Mouse (Mus musculus) lung, adult 2 months (tissue): ENCODE results near the gene Car3. TPM values are rescaled to one million over a fixed set of nuclear protein-coding genes. Genes with fewer than 3 reads are reported as not detected.
A peak's percentile ranks its signal among the peaks of the same experiment; 100 is the strongest.

ENCODE experiments used
- DNase-seq: peaks from one replicate; pipeline ENCODE4 v3.0.0; 2022
- H3K4me1 ChIP-seq: fragments of 200-500 bp; 2 replicates; pipeline ENCODE4 v1.6.1; 2011; ENCODE audit warnings: low read length; ENCODE audit not compliant: control insufficient read depth, insufficient read depth
- H3K4me3 ChIP-seq: fragments of 200-500 bp; replicated peaks from 2 replicates; pipeline ENCODE3; 2011; ENCODE audit warnings: low read depth, mild to moderate bottlenecking, control low read depth, low read length; ENCODE audit errors: extremely low read depth
- CTCF ChIP-seq: fragments of 200-500 bp; IDR thresholded peaks from 2 replicates; pipeline ENCODE4 v1.5.1; 2011; ENCODE audit warnings: mild to moderate bottlenecking, low read length, control low read depth; ENCODE audit not compliant: insufficient read depth
- POLR2A ChIP-seq: fragments of 200-500 bp; IDR thresholded peaks from 2 replicates; pipeline ENCODE4 v1.6.1; 2011; ENCODE audit warnings: low read depth, mild to moderate bottlenecking, control low read depth, low read length, borderline replicate concordance; ENCODE audit errors: extremely low read depth
- WGBS: fragments of 180-500 bp; shearing (Covaris S2); methylation state at CpG from one replicate; pipeline ENCODE4 v1.1.7; 2018; 5-methylcytosine and 5-hydroxymethylcytosine counted together
- polyA plus RNA-seq: library from polyadenylated mRNA; depleted of rRNA; stranded (reverse); fragments of >200 nt; gene quantifications from 2 replicates; pipeline ENCODE4 v1.2.3, GENCODE M21; 2012

The Car3 gene
- polyA plus RNA-seq, 1 experiment = 149 TPM

GRCm38 (mm10) chr3:14853966-14854365 is 9.3 kb upstream of the Car3 start:
- DNase-seq = no peak
- H3K4me1 ChIP-seq = no peaks in the 10 kb centered on the region
- TF ChIP-seq CTCF = no peak
- no peak for TF ChIP-seq POLR2A
- 47% methylated on average over 5 of the region's 5 CpGs for WGBS
- no peak overlapping the region for H3K4me3 ChIP-seq

DNA sequence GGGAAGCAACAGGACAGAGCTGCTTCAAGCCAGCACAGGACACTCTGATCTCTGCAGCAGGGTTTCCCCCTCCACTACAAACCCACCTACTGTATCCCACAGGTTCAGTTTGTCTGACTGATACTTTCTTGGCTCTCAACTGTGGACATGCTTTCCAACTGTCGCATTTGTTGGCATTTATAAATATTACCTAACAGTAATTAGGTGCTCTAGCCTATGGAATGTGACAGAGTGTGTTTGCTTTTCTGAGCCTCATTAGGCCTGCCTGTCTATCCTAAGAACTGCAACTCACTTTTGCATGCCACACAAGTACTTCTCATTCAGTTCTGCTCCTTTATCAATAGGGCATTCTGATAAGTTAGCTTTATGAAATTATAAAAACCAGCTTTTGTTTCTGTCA is 8.9 kb upstream of the Car3 start:
- TF ChIP-seq POLR2A (no peak), CTCF (no peak)
- H3K4me3 ChIP-seq = no peak overlapping the region
- H3K4me1 ChIP-seq = no peaks in the 10 kb centered on the region
- no peak for DNase-seq
- WGBS = 34% methylated on average over 1 of the region's 1 CpGs

DNA sequence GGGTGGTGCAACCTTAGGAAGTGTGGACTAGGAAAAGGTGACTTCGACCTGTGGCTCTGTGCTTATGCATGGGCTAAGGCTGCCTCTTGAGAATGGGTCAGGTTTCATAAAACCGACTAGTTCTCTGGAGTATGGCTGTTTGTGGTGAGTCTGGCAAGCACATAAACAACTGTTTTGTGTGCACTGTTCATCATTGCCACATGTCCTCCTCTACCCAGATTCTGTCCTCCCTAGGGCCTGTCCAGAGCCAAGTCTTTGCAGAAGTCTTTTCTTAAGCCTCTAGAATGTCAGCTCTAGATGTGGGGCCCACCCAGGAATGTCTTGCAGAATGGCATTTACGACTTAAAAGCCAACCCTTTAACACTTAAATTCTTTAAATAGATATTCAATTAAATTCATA is 5.4 kb upstream of the Car3 start:
- Histone ChIP-seq H3K4me1 (no peaks in the 10 kb centered on the region), H3K4me3 (no peak overlapping the region)
- 84% methylated on average over 3 of the region's 3 CpGs for WGBS
- no peak for DNase-seq
- TF ChIP-seq CTCF = no peak
- TF ChIP-seq POLR2A = no peak

DNA sequence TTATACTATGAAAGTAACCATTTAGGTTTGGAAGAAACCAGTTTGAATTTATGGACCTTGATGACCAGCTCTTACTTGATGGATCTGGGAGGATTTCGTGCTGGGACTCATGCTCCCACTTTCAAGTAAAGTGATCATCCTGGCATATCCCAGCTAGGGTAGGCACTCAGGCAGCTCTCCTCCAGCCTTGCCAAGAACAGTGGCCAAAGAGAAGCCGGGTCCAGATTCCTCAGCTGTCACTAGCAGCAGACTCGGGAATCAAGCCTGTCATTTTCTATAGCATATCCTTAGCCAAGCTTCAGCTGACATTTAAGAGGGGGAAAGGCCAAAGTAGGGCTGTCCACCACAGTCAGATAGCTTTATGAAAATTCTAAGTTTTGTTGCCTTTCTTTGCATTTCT is 3.0 kb upstream of the Car3 start:
- WGBS = 61% methylated on average over 3 of the region's 3 CpGs
- TF ChIP-seq POLR2A (no peak), CTCF (no peak)
- DNase-seq = no peak
- Histone ChIP-seq H3K4me3 (no peak overlapping the region), H3K4me1 (no peaks in the 10 kb centered on the region)

DNA sequence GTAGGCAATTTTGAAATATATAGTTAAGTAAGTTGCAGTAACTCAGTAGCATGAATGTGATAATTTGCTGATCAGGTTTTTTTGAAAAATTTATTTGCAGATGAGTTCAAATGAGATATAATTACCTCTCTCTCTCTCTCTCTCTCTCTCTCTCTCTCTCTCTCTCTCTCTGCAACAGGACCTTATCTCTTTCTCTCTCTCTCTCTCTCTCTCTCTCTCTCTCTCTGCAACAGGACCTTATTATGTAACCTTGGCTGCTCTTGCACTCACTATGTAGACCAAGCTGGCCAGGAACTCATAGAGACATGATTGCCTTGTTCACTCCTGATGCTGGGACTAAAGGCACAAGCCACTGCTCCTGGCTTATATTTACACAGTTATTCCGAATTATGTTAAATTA is 2.1 kb upstream of the Car3 start:
- TF ChIP-seq CTCF (no peak), POLR2A (no peak)

DNA sequence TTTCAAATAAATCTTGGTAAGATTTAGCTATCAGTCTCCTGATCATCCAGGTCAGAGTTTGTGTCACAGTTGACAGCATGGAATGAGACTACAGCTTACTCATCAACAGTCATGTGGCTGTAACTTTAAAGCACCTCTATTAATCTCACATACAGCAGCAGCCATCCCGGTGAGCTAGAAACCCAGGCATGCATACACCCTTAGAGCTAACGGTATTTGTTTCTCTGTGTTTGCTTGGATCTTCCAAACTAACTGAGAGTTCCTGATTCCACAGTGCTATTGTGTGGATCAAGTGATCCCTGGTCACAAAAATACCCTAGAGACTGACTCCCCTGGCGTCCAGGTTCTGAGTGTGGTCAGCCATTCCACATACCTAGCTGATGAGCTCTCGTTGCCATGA is 1.5 kb upstream of the Car3 start:
- no peak for TF ChIP-seq CTCF
- TF ChIP-seq POLR2A = no peak
- Histone ChIP-seq H3K4me3 (no peak overlapping the region), H3K4me1 (no peaks in the 10 kb centered on the region)
- 49% methylated on average over 4 of the region's 4 CpGs for WGBS
- no peak for DNase-seq

More for the DNA sequence above, 2.1 kb upstream of the Car3 start:
- WGBS = 85% methylated on average over 1 of the region's 1 CpGs
- H3K4me1 ChIP-seq = no peaks in the 10 kb centered on the region
- no peak for DNase-seq
- H3K4me3 ChIP-seq = no peak overlapping the region

DNA sequence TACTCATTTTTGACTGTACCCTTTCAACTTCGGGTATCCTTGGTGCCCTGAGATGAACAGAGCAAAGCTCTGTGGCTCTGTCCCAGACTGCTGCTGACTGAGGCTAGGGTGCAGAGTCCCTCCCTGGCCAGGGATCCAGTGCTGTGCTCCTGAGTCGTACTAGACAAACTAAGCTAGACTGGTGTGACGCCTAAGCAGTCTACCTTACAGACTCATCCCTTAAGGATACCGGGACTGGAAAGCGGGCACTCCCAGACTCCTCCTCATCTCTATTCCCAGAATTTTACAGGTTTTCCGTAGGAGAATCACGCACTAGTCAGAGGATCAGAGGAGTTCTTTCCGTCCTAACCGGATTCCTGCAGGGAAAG is 674 bp upstream of the Car3 start:
- Histone ChIP-seq H3K4me3 (no peak overlapping the region), H3K4me1 (no peaks in the 10 kb centered on the region)
- 3% methylated on average over 9 of the region's 9 CpGs for WGBS
- TF ChIP-seq POLR2A (no peak), CTCF (no peak)
- DNase-seq = no peak

DNA sequence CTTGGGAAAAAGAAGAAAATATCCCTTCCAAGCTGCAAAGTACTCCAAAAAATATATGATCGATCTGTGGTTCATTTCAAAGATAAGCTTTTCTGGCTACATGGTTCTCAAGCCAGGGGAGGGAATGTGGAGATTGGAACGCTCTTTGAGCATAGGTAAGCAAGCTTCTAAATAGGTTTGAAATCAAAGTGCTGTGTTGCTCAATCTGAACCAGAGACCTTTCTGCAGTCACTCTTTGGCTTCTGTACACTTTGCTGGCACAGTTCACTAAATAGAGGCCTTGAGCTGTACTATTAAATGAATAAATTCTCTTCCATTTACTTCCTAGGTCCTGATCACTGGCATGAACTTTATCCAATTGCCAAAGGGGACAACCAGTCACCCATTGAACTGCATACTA is 610 bp downstream of the Car3 start:
- 84% methylated on average over 2 of the region's 2 CpGs for WGBS

DNA sequence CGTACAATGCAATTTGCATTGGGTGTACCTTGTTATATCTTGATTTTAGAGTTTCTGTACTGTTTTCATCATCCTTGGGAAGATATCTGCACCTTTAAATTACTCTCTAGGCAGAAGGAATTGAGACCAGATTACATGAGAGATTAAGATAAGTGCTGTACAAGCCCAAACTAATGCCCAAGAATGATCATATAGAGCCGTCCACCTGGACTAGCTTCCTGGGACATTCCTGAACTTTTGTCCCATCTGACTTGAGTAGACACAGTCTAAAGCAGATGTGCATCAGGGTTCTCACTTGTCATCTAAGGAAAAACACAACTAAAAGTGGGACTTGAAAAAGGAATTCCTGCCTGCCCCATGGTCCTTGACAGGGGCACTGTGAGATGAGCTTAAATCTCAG is 2.6 kb downstream of the Car3 start:
- no peak for DNase-seq
- Histone ChIP-seq H3K4me1 (peaks cover 2% of the 10 kb centered on the region; the same call in 1 of the 2 replicates), H3K4me3 (no peak overlapping the region)
- TF ChIP-seq CTCF (no peak), POLR2A (no peak)
- WGBS = 67% methylated on average over 2 of the region's 2 CpGs

More for the DNA sequence above, 610 bp downstream of the Car3 start:
- no peak for TF ChIP-seq CTCF
- TF ChIP-seq POLR2A = no peak
- no peak for DNase-seq
- H3K4me3 ChIP-seq = no peak overlapping the region
- H3K4me1 ChIP-seq = no peaks in the 10 kb centered on the region

DNA sequence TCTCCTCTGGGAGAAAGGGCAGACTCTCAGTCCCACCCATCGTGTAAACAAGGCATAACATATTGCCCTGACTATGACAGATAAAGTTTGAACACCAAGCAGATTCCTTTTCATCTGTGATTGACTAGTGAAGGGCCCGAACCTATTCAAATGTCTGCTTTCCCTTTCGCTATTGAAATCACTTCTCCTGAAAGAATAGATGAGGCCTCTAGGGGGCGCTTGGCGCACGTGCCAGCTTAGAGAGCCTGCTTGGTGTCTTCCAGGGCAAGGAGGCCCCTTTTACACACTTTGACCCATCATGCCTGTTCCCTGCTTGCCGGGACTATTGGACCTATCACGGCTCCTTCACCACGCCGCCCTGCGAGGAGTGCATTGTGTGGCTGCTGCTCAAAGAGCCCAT is 6.5 kb downstream of the Car3 start:
- 26% methylated on average over 11 of the region's 11 CpGs for WGBS
- DNase-seq = peak; percentile 69
- H3K4me1 ChIP-seq = peaks cover 2% of the 10 kb centered on the region; the same call in 1 of the 2 replicates
- TF ChIP-seq POLR2A (no peak), CTCF (peak; percentile 80)
- peak overlapping the region; percentile 46 for H3K4me3 ChIP-seq
